Mouse (Mus musculus): ENCODE data around the gene Nipsnap2.
"Not testable (repeated sequence)": the region's sequence is repeated elsewhere in the genome, so short reads cannot be mapped to it uniquely, and the experiment has no call there.

Gene Nipsnap2

GRCm38 (mm10) chr5:129761865-129762540 lies 37.1 kb downstream of the Nipsnap2 start:
- DNase-seq = no peak

GRCm38 (mm10) chr5:129770443-129771355 lies 45.8 kb downstream of the Nipsnap2 start:
- DNase-seq = peak; percentile 87 to 90

GRCm38 (mm10) chr5:129772433-129772832 lies 47.6 kb downstream of the Nipsnap2 start:
- no peak for DNase-seq

GRCm38 (mm10) chr5:129773330-129773729 lies 48.5 kb downstream of the Nipsnap2 start:
- DNase-seq = not testable (repeated sequence)

- no peak for DNase-seq
Measured at GRCm38 (mm10) chr5:129774661-129775060, 49.8 kb downstream of the Nipsnap2 start.

GRCm38 (mm10) chr5:129778348-129778995 lies 53.6 kb downstream of the Nipsnap2 start:
- no peak for DNase-seq

GRCm38 (mm10) chr5:129778996-129779716 lies 54.3 kb downstream of the Nipsnap2 start:
- DNase-seq = peak; percentile 86 to 91

GRCm38 (mm10) chr5:129780131-129780530 lies 55.3 kb downstream of the Nipsnap2 start:
- DNase-seq = no peak

GRCm38 (mm10) chr5:129782211-129782610 lies 57.3 kb downstream of the Nipsnap2 start:
- DNase-seq = peak in 1 of 2 experiments; percentile 30

GRCm38 (mm10) chr5:129785235-129785870 lies 60.5 kb downstream of the Nipsnap2 start:
- no peak for DNase-seq

GRCm38 (mm10) chr5:129786161-129786560 lies 61.3 kb downstream of the Nipsnap2 start:
- no peak for DNase-seq

GRCm38 (mm10) chr5:129786818-129787790 lies 62.2 kb downstream of the Nipsnap2 start, which contains the start of gene Psph:
Gene Psph, minus strand, starts transcription at chr5:129787449.
- DNase-seq = peak; percentile 98 to 99

- DNase-seq = no peak
Measured at GRCm38 (mm10) chr5:129787818-129788593, 63.1 kb downstream of the Nipsnap2 start.

- not testable (repeated sequence) for DNase-seq
Measured at GRCm38 (mm10) chr5:129790591-129790990, 65.7 kb downstream of the Nipsnap2 start.
